Mouse (Mus musculus) testis, adult 2 months (tissue): ENCODE results near the gene Dctn1.

Experiments used
- CTCF ChIP-seq: fragments of 200-500 bp; IDR thresholded peaks from 2 replicates; pipeline ENCODE4 v1.5.1; 2012; ENCODE audit warnings: low read depth, mild to moderate bottlenecking, inconsistent platforms, low read length, moderate library complexity; ENCODE audit not compliant: control insufficient read depth, insufficient read depth, insufficient replicate concordance
- POLR2A ChIP-seq: fragments of 200-500 bp; IDR thresholded peaks from 2 replicates; pipeline ENCODE4 v1.6.1; 2012; ENCODE audit warnings: low read depth, mild to moderate bottlenecking, inconsistent platforms, low read length, moderate library complexity; ENCODE audit not compliant: control insufficient read depth

- TF ChIP-seq CTCF (no peak), POLR2A (no peak)
Observed at GRCm38 (mm10) chr6:83219814-83220213, 54.1 kb downstream of the Dctn1 start, which contains the start of gene Slc4a5.
